In the genomic region with DNA sequence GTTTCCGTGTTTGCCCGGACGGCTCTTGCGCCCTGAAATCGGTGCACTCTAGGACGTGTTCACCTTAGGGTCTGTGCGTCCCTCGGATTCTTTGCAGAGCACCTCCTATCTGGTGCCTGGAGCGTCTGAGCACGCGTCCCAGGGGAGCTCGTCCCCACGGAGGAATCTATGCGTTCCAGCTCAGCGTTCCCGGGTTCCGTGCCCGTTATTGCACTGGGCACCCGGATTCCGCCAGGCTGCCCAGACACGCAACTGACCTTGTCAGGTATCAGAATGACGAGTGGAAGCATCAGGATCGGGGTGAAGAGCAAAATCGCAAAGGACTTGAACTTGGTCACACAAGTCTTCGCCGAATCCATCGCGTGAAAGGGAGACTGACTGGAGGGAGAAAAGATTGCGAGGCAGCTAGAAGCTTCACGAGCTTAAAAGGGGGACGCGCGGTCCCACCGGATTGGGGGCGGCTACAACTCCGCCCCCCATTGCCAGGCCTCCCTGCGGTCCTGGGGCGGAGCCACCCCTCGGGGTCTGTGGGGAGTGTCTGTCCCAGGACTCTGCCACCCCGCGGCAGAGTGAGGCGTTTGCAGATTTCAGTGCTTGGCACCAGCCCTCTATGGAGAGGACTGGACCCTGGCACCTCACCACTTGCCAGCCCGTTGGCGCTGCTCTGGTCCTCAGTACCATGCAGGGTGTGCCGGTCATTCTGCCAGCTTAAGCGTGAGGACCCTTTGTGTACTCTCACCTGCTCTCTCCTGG, we compare ENCODE assay signal across 8 mouse cellular contexts. TPM values are rescaled to one million over a fixed set of nuclear protein-coding genes. Genes with fewer than 3 reads are reported as not detected.
DNase-seq lines count a peak whose midpoint lies in the region; ATAC-seq and TF ChIP-seq lines count a peak whose summit lies in the region.

No protein-coding gene starts in this region.

- 1% methylated on average over 46 of the region's 46 CpGs for WGBS in heart, adult 2 months
- 1% methylated on average over 46 of the region's 46 CpGs for WGBS in limb, embryonic 11.5 days
- WGBS in midbrain, embryonic 12.5 days, result 1% methylated on average over 46 of the region's 46 CpGs
- WGBS in small intestine, adult 2 months, result 2% methylated on average over 46 of the region's 46 CpGs

- peak overlapping the region; percentile 45 for H3K4me3 ChIP-seq in heart, adult 2 months
- H3K4me3 ChIP-seq in limb, embryonic 11.5 days (ENCODE audit: low read depth, low read length), result peak overlapping the region; percentile 31
- H3K4me3 ChIP-seq in midbrain, embryonic 12.5 days, result peak overlapping the region; percentile 38
- H3K4me3 ChIP-seq in small intestine, adult 2 months (ENCODE audit: low read depth, low read length), result peak overlapping the region; percentile 51

- no peak for TF ChIP-seq EP300 in heart, adult 2 months (IDR thresholded peaks at IDR 0.05; ENCODE audit: insufficient read depth, low read depth, low read length)

- peak; percentile 61 for DNase-seq in layer of hippocampus, adult 11-12 months (ENCODE audit: low spot score)
- no peak for DNase-seq in layer of hippocampus, adult 9-10 months (ENCODE audit: low spot score)
- DNase-seq in embryo, embryonic 11.5 days (ENCODE audit: low read depth, low spot score), result peak; percentile 37
- DNase-seq in heart, adult 2 months, result peak; percentile 37 to 39
- DNase-seq in kidney, adult 18-20 months, result peak; percentile 59
- peak; percentile 74 for DNase-seq in limb, embryonic 11.5 days (ENCODE audit: low spot score)

- H3K9me3 ChIP-seq in limb, embryonic 11.5 days (ENCODE audit: control insufficient read depth, low read length), result no peaks in the 10 kb centered on the region
- no peaks in the 10 kb centered on the region for H3K9me3 ChIP-seq in midbrain, embryonic 12.5 days

- intact Hi-C loops in heart, adult 2 months (cut with DNase I), result no loop called here

- H3K9ac ChIP-seq in heart, adult 2 months (ENCODE audit: low read depth, low read length), result peak overlapping the region; percentile 20
- H3K9ac ChIP-seq in limb, embryonic 11.5 days (ENCODE audit: low read length), result no peak overlapping the region
- peak overlapping the region; percentile 49 for H3K9ac ChIP-seq in midbrain, embryonic 12.5 days (replicated peaks)

- peaks cover 2% of the 10 kb centered on the region; the same call in 1 of the 2 replicates for H3K4me1 ChIP-seq in heart, adult 2 months (ENCODE audit: control insufficient read depth, insufficient read depth, low read length)
- no peaks in the 10 kb centered on the region for H3K4me1 ChIP-seq in limb, embryonic 11.5 days (ENCODE audit: control insufficient read depth, insufficient read depth, low read length)
- peaks cover 22% of the 10 kb centered on the region for H3K4me1 ChIP-seq in midbrain, embryonic 12.5 days
- H3K4me1 ChIP-seq in small intestine, adult 2 months (ENCODE audit: control insufficient read depth, insufficient read depth, insufficient read length, low read length), result peaks cover 10% of the 10 kb centered on the region

- no peak for TF ChIP-seq POLR2A in heart, adult 2 months (IDR thresholded peaks at IDR 0.05; ENCODE audit: insufficient read depth, low read depth, low read length)
- no peak for TF ChIP-seq POLR2A in small intestine, adult 2 months (IDR thresholded peaks at IDR 0.05; ENCODE audit: low read depth, low read length)

- peak; percentile 60; the same call in 1 of the 2 replicates for ATAC-seq in limb, embryonic 11.5 days (ENCODE audit: insufficient number of reproducible peaks, low FRiP score, low TSS enrichment, low read depth)
- peak; percentile 91 for ATAC-seq in midbrain, embryonic 12.5 days (ENCODE audit: low FRiP score, low read depth)

- H3K4me2 ChIP-seq in limb, embryonic 11.5 days (ENCODE audit: low read depth, severe bottlenecking), result peak overlapping the region; percentile 71
- H3K4me2 ChIP-seq in midbrain, embryonic 12.5 days (replicated peaks), result peak overlapping the region; percentile 59

- no peaks in the 10 kb centered on the region for H3K79me2 ChIP-seq in heart, adult 2 months (replicated peaks; ENCODE audit: control insufficient read depth, insufficient read depth, low read length)

- no peaks in the 10 kb centered on the region for H3K36me3 ChIP-seq in heart, adult 2 months (ENCODE audit: control insufficient read depth, insufficient read depth, low read length)
- H3K36me3 ChIP-seq in limb, embryonic 11.5 days (ENCODE audit: control insufficient read depth, insufficient read depth, low read length), result no peaks in the 10 kb centered on the region
- H3K36me3 ChIP-seq in midbrain, embryonic 12.5 days, result no peaks in the 10 kb centered on the region
- no peaks in the 10 kb centered on the region for H3K36me3 ChIP-seq in small intestine, adult 2 months (ENCODE audit: control insufficient read depth, insufficient read depth, low read length)

- peaks cover 1% of the 10 kb centered on the region; the same call in 1 of the 2 replicates for H3K27me3 ChIP-seq in heart, adult 2 months (ENCODE audit: control insufficient read depth, insufficient read depth, low read length)
- peaks cover 37% of the 10 kb centered on the region for H3K27me3 ChIP-seq in limb, embryonic 11.5 days (ENCODE audit: control insufficient read depth, insufficient read depth, low read length)
- peaks cover 57% of the 10 kb centered on the region for H3K27me3 ChIP-seq in midbrain, embryonic 12.5 days
- H3K27me3 ChIP-seq in small intestine, adult 2 months (ENCODE audit: control insufficient read depth, insufficient read depth, low read length), result peaks cover 24% of the 10 kb centered on the region

- peak; percentile 61 for TF ChIP-seq CTCF in heart, adult 2 months (IDR thresholded peaks at IDR 0.05)
- 0 out of 2 replicates have a peak, but pooled peaks have one; percentile 18 for TF ChIP-seq CTCF in small intestine, adult 2 months (IDR thresholded peaks at IDR 0.05; ENCODE audit: extremely low read depth, insufficient read length, insufficient replicate concordance, low read depth, low read length)

- no peak overlapping the region for H3K27ac ChIP-seq in heart, adult 2 months
- H3K27ac ChIP-seq in limb, embryonic 11.5 days (replicated peaks; ENCODE audit: low read depth, low read length), result no peak overlapping the region
- H3K27ac ChIP-seq in midbrain, embryonic 12.5 days (replicated peaks), result no peak overlapping the region
- H3K27ac ChIP-seq in small intestine, adult 2 months (ENCODE audit: insufficient read depth, low read depth, low read length), result no peak overlapping the region

RNA-seq across cellular contexts. Expression of a gene that starts 0.6 kb away (rescaled TPM):
- not detected for total RNA-seq in heart, adult 2 months (2021)
- 0.06 and 0.09 TPM in 2 replicates for polyA plus RNA-seq in heart, adult 2 months (2012; rRNA removed)
- 0.11 TPM in 1 of 2 replicates, not detected in the other for polyA plus RNA-seq in limb, embryonic 11.5 days (2014; fragmentation: Nextera tagmentation; extraction: Ambion mirVana)
- polyA plus RNA-seq in midbrain, embryonic 12.5 days (2016; fragmentation: Nextera tagmentation; extraction: Ambion mirVana), result 0.29 and 0.33 TPM in 2 replicates
- polyA plus RNA-seq in small intestine, adult 2 months (2012; rRNA removed), result not detected in 2 replicates

RNA-seq across cellular contexts. Expression of a gene that starts 35.0 kb away (rescaled TPM):
- 10 to 100 TPM in 1 of 2 experiments, 1 to 10 TPM in 1; 9.7 to 10.6 TPM for total RNA-seq in heart, adult 2 months (2021)
- polyA plus RNA-seq in heart, adult 2 months (2012; rRNA removed), result 21.8 and 52.4 TPM in 2 replicates
- 1.9 and 2.5 TPM in 2 replicates for polyA plus RNA-seq in limb, embryonic 11.5 days (2014; fragmentation: Nextera tagmentation; extraction: Ambion mirVana)
- polyA plus RNA-seq in midbrain, embryonic 12.5 days (2016; fragmentation: Nextera tagmentation; extraction: Ambion mirVana), result 1.6 and 2.0 TPM in 2 replicates
- 7.6 and 28.3 TPM in 2 replicates for polyA plus RNA-seq in small intestine, adult 2 months (2012; rRNA removed)

RNA-seq across cellular contexts. Expression of a gene that starts 47.9 kb away (rescaled TPM):
- total RNA-seq in heart, adult 2 months (2021), result not detected
- polyA plus RNA-seq in heart, adult 2 months (2012; rRNA removed), result 0.23 TPM in 2 replicates
- polyA plus RNA-seq in limb, embryonic 11.5 days (2014; fragmentation: Nextera tagmentation; extraction: Ambion mirVana), result not detected in 2 replicates
- not detected in 2 replicates for polyA plus RNA-seq in midbrain, embryonic 12.5 days (2016; fragmentation: Nextera tagmentation; extraction: Ambion mirVana)
- polyA plus RNA-seq in small intestine, adult 2 months (2012; rRNA removed), result not detected in 2 replicates

RNA-seq across cellular contexts. Expression of a gene that starts 51.0 kb away (rescaled TPM):
- 10 to 100 TPM in 1 of 2 experiments, 1 to 10 TPM in 1; 9.6 to 10.9 TPM for total RNA-seq in heart, adult 2 months (2021)
- 9.1 and 10.8 TPM in 2 replicates for polyA plus RNA-seq in heart, adult 2 months (2012; rRNA removed)
- polyA plus RNA-seq in limb, embryonic 11.5 days (2014; fragmentation: Nextera tagmentation; extraction: Ambion mirVana), result 46.3 and 52.7 TPM in 2 replicates
- 53.7 and 58.6 TPM in 2 replicates for polyA plus RNA-seq in midbrain, embryonic 12.5 days (2016; fragmentation: Nextera tagmentation; extraction: Ambion mirVana)
- polyA plus RNA-seq in small intestine, adult 2 months (2012; rRNA removed), result 2.4 and 3.7 TPM in 2 replicates

RNA-seq across cellular contexts. Expression of a gene that starts 59.0 kb away (rescaled TPM):
- total RNA-seq in heart, adult 2 months (2021), result 10 to 100 TPM; 39.0 to 43.7 TPM
- 37.6 and 50.9 TPM in 2 replicates for polyA plus RNA-seq in heart, adult 2 months (2012; rRNA removed)
- polyA plus RNA-seq in limb, embryonic 11.5 days (2014; fragmentation: Nextera tagmentation; extraction: Ambion mirVana), result 184 and 188 TPM in 2 replicates
- polyA plus RNA-seq in midbrain, embryonic 12.5 days (2016; fragmentation: Nextera tagmentation; extraction: Ambion mirVana), result 154 and 162 TPM in 2 replicates
- 40.3 and 86.5 TPM in 2 replicates for polyA plus RNA-seq in small intestine, adult 2 months (2012; rRNA removed)
